Mouse (Mus musculus): ENCODE results near the gene Myo3b.

DNA sequence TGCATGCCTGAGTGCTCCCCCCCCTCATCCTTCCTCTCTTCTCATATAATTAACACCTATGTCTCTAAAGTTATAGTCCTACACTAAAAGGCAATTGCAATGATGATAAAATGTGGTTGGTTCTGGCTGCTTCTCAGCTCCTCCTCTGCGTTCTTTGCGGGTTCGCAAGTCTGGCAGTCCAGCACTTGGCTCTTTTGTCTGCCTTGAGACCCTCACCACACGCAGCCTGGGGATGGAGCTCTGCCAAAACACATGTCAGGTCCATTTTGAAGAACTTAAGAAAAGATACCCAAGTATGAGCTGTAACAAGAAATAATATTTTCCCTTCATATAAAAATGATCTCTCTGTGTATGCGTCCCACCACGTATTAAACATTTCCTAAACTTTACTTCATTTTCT is 297.6 kb downstream of the Myo3b start:
- TF ChIP-seq CTCF (IDR thresholded peaks at IDR 0.05) (no peak), EP300 (IDR thresholded peaks at IDR 0.05) (no peak)

All from lung, postnatal 0 days (tissue).